Mouse (Mus musculus): ENCODE data around the gene Ltbp2. TPM values are rescaled to one million over a fixed set of nuclear protein-coding genes. Genes with fewer than 3 reads are reported as not detected.
A peak's percentile ranks its signal among the peaks of the same experiment; 100 is the strongest.

Gene Ltbp2
- polyA plus RNA-seq, 2 experiments = 5.2 to 12.3 TPM

DNA sequence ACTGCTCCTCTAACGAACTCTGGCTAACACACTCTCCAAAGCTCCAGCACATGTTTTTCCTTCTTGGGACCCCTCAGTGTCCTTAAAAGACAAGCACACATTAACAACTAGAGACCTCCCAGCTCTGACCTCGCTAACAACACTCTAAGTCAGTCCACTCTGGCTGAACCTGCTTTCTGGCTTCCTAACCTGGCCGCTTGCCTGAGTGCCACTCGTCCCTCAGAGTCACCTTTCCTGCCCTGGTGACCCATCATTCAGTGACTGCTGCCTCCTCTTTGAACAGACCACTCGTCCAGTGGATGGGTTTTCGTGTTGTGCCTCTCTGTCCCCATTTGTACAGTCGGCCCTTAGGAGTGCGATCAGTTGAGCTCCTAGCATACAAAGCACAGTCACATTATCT is 19.8 kb downstream of the Ltbp2 start:
- H3K4me2 ChIP-seq (replicated peaks; ENCODE audit: low read depth, low read length, severe bottlenecking) = no peak overlapping the region
- WGBS = 81% methylated on average over 8 of the region's 8 CpGs
- DNase-seq (ENCODE audit: low spot score) = no peak
- H3K4me1 ChIP-seq (ENCODE audit: control insufficient read depth, insufficient read depth, low read length) = peaks cover 16% of the 10 kb centered on the region
- H3K9me3 ChIP-seq (ENCODE audit: control insufficient read depth, low read length) = no peaks in the 10 kb centered on the region
- H3K36me3 ChIP-seq (ENCODE audit: control insufficient read depth, insufficient read depth, low read length) = no peaks in the 10 kb centered on the region
- no peak for TF ChIP-seq POLR2A (IDR thresholded peaks at IDR 0.05; ENCODE audit: borderline replicate concordance, extremely low read depth, insufficient read depth, insufficient read length)
- H3K27me3 ChIP-seq (ENCODE audit: control insufficient read depth, insufficient read depth, low read length) = 0 out of 2 replicates have a peak, but pooled peaks cover 5% of the 10 kb centered on the region
- no peak overlapping the region for H3K4me3 ChIP-seq (replicated peaks; ENCODE audit: low read length)
- H3K9ac ChIP-seq (ENCODE audit: low read depth, low read length, severe bottlenecking) = no peak overlapping the region
- ATAC-seq (ENCODE audit: low FRiP score, low read depth) = no peak
- H3K27ac ChIP-seq (replicated peaks; ENCODE audit: low read depth, low read length) = no peak overlapping the region

DNA sequence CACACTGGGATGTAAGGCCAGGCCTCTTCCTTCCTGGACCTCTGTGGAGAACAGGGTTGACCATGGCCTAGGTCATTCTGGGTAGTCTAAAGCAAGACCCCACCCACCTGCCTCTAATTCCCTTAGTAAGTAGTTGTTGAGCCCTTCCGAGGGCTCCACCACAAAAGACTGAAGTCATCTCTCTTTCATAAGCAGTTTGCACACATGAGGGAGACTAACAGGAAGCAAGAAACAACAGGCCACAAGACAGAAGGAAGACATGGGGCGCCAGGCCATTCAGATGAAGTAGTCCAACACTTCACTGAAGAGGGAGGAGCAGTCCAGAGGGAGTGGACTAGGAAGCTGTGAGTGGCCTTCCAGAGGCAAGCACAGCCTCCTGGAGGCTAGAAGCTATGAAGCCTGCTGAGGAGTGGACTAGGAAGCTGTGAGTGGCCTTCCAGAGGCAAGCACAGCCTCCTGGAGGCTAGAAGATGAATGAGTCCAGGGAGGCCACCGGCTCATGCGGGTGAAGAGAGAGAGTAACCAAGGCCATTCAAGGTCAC is 21.2 kb downstream of the Ltbp2 start:
- H3K36me3 ChIP-seq (ENCODE audit: control insufficient read depth, insufficient read depth, low read length) = no peaks in the 10 kb centered on the region
- no peak overlapping the region for H3K9ac ChIP-seq (ENCODE audit: low read depth, low read length, severe bottlenecking)
- no peak for DNase-seq (ENCODE audit: low spot score)
- H3K27me3 ChIP-seq (ENCODE audit: control insufficient read depth, insufficient read depth, low read length) = peaks cover 8% of the 10 kb centered on the region; the same call in 1 of the 2 replicates
- no peak overlapping the region for H3K27ac ChIP-seq (replicated peaks; ENCODE audit: low read depth, low read length)
- ATAC-seq (ENCODE audit: low FRiP score, low read depth) = no peak
- no peak overlapping the region for H3K4me3 ChIP-seq (replicated peaks; ENCODE audit: low read length)
- H3K4me2 ChIP-seq (replicated peaks; ENCODE audit: low read depth, low read length, severe bottlenecking) = no peak overlapping the region
- WGBS = 88% methylated on average over 4 of the region's 4 CpGs
- TF ChIP-seq POLR2A (IDR thresholded peaks at IDR 0.05; ENCODE audit: borderline replicate concordance, extremely low read depth, insufficient read depth, insufficient read length) = no peak
- H3K9me3 ChIP-seq (ENCODE audit: control insufficient read depth, low read length) = no peaks in the 10 kb centered on the region
- H3K4me1 ChIP-seq (ENCODE audit: control insufficient read depth, insufficient read depth, low read length) = peaks cover 8% of the 10 kb centered on the region; the same call in 1 of the 2 replicates

DNA sequence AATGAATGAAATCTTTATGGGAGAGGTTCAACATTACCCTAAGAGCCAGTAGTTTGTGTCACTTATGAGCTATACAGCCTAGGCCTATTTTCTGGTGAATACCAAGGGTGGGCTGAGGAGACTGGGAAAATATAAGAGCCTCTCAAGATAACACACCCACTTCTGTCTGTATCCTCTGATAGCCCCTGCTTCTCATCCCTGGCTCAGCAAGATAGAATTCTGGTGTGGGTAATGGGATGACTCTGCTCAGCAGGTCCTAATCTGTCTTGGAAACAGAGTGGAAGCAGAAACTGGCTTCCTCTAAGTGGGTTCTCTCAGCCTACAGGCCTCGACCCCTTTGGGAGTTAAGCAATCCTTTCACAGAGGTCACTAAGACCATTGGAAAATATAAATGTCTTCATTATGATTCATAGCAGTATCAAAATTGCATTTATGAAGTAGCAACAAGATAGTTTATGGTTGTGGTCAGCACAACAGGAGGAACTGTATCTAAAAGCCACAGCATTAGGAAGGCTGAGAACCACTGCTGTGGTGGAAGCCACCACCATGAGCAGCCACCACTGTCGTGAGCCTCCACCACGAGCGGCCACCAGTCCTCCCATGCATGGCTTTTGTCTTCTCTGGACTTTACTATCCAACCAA is 21.8 kb downstream of the Ltbp2 start:
- H3K27ac ChIP-seq (replicated peaks; ENCODE audit: low read depth, low read length) = no peak overlapping the region
- no peaks in the 10 kb centered on the region for H3K36me3 ChIP-seq (ENCODE audit: control insufficient read depth, insufficient read depth, low read length)
- no peak overlapping the region for H3K4me3 ChIP-seq (replicated peaks; ENCODE audit: low read length)
- no peak overlapping the region for H3K4me2 ChIP-seq (replicated peaks; ENCODE audit: low read depth, low read length, severe bottlenecking)
- H3K9me3 ChIP-seq (ENCODE audit: control insufficient read depth, low read length) = no peaks in the 10 kb centered on the region
- WGBS = 87% methylated on average over 4 of the region's 4 CpGs
- H3K9ac ChIP-seq (ENCODE audit: low read depth, low read length, severe bottlenecking) = no peak overlapping the region
- peaks cover 8% of the 10 kb centered on the region; the same call in 1 of the 2 replicates for H3K4me1 ChIP-seq (ENCODE audit: control insufficient read depth, insufficient read depth, low read length)
- DNase-seq (ENCODE audit: low spot score) = no peak
- ATAC-seq (ENCODE audit: low FRiP score, low read depth) = no peak
- H3K27me3 ChIP-seq (ENCODE audit: control insufficient read depth, insufficient read depth, low read length) = peaks cover 8% of the 10 kb centered on the region; the same call in 1 of the 2 replicates
- no peak for TF ChIP-seq POLR2A (IDR thresholded peaks at IDR 0.05; ENCODE audit: borderline replicate concordance, extremely low read depth, insufficient read depth, insufficient read length)

DNA sequence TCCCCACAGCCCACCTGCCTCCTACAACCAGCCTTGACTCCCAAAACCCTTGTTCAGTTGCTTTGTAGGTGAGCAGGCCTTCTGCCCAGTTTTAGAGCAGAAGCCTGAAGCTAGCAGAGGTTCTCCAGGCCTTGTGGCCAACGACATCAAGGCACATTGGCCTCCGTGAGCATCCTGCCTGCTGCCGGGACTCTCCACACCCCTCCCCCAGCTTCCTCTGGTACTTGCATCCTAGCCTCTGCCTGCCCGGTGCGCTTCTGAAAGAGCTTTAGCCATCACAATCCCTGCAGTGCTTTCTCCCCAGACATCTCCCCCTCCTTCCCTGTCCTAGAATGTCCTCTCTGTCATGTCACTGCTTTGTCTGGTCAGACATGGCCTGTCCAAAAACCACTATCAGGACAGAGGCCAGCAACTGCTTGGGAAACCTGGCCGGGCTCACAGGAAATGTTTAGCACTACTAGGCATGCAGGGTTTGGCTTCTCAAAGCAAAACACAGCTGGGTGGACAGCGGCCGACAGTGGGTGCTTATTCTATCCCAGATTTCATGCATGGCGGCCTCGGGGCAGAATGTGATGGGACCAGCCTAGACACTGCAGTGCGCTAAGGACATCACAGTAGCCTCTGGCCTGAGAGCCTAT is 24.8 kb downstream of the Ltbp2 start:
- no peak for DNase-seq (ENCODE audit: low spot score)
- Histone ChIP-seq H3K4me2 (replicated peaks; ENCODE audit: low read depth, low read length, severe bottlenecking) (no peak overlapping the region), H3K36me3 (ENCODE audit: control insufficient read depth, insufficient read depth, low read length) (no peaks in the 10 kb centered on the region), H3K9me3 (ENCODE audit: control insufficient read depth, low read length) (no peaks in the 10 kb centered on the region), H3K27me3 (ENCODE audit: control insufficient read depth, insufficient read depth, low read length) (peaks cover 8% of the 10 kb centered on the region; the same call in 1 of the 2 replicates), H3K27ac (replicated peaks; ENCODE audit: low read depth, low read length) (no peak overlapping the region), H3K4me1 (ENCODE audit: control insufficient read depth, insufficient read depth, low read length) (peaks cover 23% of the 10 kb centered on the region), H3K4me3 (replicated peaks; ENCODE audit: low read length) (no peak overlapping the region), H3K9ac (ENCODE audit: low read depth, low read length, severe bottlenecking) (no peak overlapping the region)
- 45% methylated on average over 11 of the region's 11 CpGs for WGBS
- no peak for ATAC-seq (ENCODE audit: low FRiP score, low read depth)
- TF ChIP-seq POLR2A (IDR thresholded peaks at IDR 0.05; ENCODE audit: borderline replicate concordance, extremely low read depth, insufficient read depth, insufficient read length) = no peak

DNA sequence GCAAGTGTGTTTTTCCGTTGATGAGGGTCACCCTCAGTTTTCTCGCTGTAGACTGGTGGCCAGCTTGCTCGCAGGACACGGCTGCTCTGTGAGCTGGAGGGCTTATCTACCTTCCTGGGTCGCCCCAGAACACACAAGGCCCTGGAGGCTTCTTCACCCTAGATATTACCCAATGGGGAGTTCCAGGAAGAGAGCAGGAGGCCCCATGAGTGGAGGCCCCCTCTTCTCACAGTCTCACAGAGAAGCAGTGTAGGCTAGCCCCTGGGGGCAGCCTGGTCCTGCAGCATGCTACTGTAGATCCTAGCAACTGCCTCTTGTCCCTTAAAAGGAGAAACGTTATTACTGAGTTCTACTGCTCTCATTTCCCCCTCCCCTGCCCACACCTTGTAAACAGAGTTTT is 28.4 kb downstream of the Ltbp2 start:
- Histone ChIP-seq H3K27me3 (ENCODE audit: control insufficient read depth, insufficient read depth, low read length) (peaks cover 6% of the 10 kb centered on the region; the same call in 1 of the 2 replicates), H3K4me3 (replicated peaks; ENCODE audit: low read length) (no peak overlapping the region), H3K36me3 (ENCODE audit: control insufficient read depth, insufficient read depth, low read length) (no peaks in the 10 kb centered on the region), H3K27ac (replicated peaks; ENCODE audit: low read depth, low read length) (peak overlapping the region; percentile 40; the same call in 1 of the 2 replicates), H3K4me2 (replicated peaks; ENCODE audit: low read depth, low read length, severe bottlenecking) (peak overlapping the region; percentile 24; the same call in 1 of the 2 replicates), H3K4me1 (ENCODE audit: control insufficient read depth, insufficient read depth, low read length) (peaks cover 41% of the 10 kb centered on the region), H3K9me3 (ENCODE audit: control insufficient read depth, low read length) (no peaks in the 10 kb centered on the region), H3K9ac (ENCODE audit: low read depth, low read length, severe bottlenecking) (no peak overlapping the region)
- DNase-seq (ENCODE audit: low spot score) = no peak
- TF ChIP-seq POLR2A (IDR thresholded peaks at IDR 0.05; ENCODE audit: borderline replicate concordance, extremely low read depth, insufficient read depth, insufficient read length) = no peak
- 16% methylated on average over 6 of the region's 6 CpGs for WGBS
- no peak for ATAC-seq (ENCODE audit: low FRiP score, low read depth)
